Mouse (Mus musculus): ENCODE data around the gene Otog.

DNA sequence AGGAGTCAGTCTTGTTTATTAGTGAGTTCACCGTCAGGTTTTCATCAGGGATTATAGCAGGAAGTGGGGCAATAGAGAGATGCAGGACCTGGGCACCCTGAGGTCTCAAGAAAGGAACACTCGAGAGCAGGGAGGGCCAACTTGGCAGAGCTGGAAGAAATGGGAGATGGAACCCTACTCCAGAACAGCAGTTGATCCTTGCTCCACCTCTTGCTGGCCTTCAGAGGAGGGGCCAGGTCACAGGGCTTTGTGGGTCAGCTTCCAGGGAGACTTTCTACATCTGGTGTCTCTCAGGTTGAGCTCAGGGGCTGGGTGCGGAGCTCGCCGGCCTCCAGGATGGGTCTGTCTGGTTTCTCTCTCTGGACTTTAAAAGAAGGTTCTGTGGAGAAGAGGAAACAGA, 45.4 kb upstream of the Otog start:
- TF ChIP-seq EP300 (IDR thresholded peaks at IDR 0.05; ENCODE audit: low read depth) (no peak), CTCF (IDR thresholded peaks at IDR 0.05; ENCODE audit: low read depth) (no peak)

All from liver, embryonic 14.5 days (tissue).